Comparison of ENCODE assay signal across 9 mouse cellular contexts in the genomic region with DNA sequence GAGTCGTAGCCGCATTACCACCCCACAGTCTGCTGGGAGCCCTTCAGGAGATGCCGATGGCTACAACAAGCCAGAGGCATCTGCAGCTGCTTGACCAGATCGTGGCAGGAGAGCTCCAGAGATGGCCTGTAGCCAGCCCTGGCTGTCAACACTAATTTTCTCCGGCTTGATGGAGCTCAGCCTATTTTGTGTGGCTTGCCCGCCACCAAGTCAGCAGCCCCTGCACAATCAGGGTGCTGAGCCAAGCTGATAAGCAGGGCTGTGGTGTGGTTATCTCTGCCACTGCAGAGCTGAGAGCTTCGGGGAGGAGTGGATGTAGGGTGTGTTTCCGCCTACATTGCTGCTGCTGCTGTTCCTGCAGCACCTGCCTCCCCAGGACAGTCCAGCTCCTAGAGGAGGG.
DNase-seq lines count a peak whose midpoint lies in the region; ATAC-seq and TF ChIP-seq lines count a peak whose summit lies in the region.
"Had no signal": no experiment of that assay in that cellular context is flagged by ENCODE, and none has a peak within 500 bp of the region (broad histone marks: within the 10 kb centered on the region; RNA-seq: fewer than 3 reads in every experiment).

No protein-coding gene starts in this region.

- H3K9ac ChIP-seq in heart, embryonic 16.5 days (ENCODE audit: low read length) = no peak overlapping the region

- peak; percentile 41 for DNase-seq in kidney, postnatal 14 days
- no peak for DNase-seq in kidney, adult 18-20 months
- peak; percentile 10 for DNase-seq in c-Kit-positive CD71-positive TER-119-positive erythroid progenitor cells, embryonic 14.5 days (ENCODE audit: low spot score)
- no peak for DNase-seq in limb, embryonic 10.5 days (ENCODE audit: low spot score)
- DNase-seq in T-cell, adult 2 months (ENCODE audit: low spot score) = no peak
- DNase-seq in gastrocnemius, postnatal 4 days (ENCODE audit: low spot score in 2 of 2) = no peak
- DNase-seq: cerebellum, adult 11-12 months had no signal

- H3K27me3 ChIP-seq in heart, embryonic 16.5 days (ENCODE audit: control insufficient read depth, insufficient read depth, low read length) = peaks cover 25% of the 10 kb centered on the region
- no peaks in the 10 kb centered on the region for H3K27me3 ChIP-seq in limb, embryonic 10.5 days (ENCODE audit: low read depth, poor library complexity, severe bottlenecking)

- TF ChIP-seq CTCF in olfactory bulb, adult 2 months (IDR thresholded peaks at IDR 0.05; ENCODE audit: insufficient read depth, low read depth, low read length) = no peak

- no peak for TF ChIP-seq POLR2A in olfactory bulb, adult 2 months (IDR thresholded peaks at IDR 0.05; ENCODE audit: insufficient read depth, low read depth, low read length)

- H3K4me1 ChIP-seq in heart, embryonic 16.5 days (ENCODE audit: control insufficient read depth, insufficient read depth, low read length) = peaks cover 25% of the 10 kb centered on the region
- peaks cover 14% of the 10 kb centered on the region for H3K4me1 ChIP-seq in olfactory bulb, adult 2 months (ENCODE audit: control insufficient read depth, insufficient read depth, low read length)
- no peaks in the 10 kb centered on the region for H3K4me1 ChIP-seq in limb, embryonic 10.5 days

- peak overlapping the region; percentile 48 for H3K4me2 ChIP-seq in heart, embryonic 16.5 days (ENCODE audit: low read depth, low read length)

- no peak overlapping the region for H3K4me3 ChIP-seq in heart, embryonic 16.5 days (ENCODE audit: low read length)
- no peak overlapping the region for H3K4me3 ChIP-seq in olfactory bulb, adult 2 months (ENCODE audit: insufficient read depth, low read depth, low read length)
- H3K4me3 ChIP-seq in limb, embryonic 10.5 days = no peak overlapping the region

- no peaks in the 10 kb centered on the region for H3K36me3 ChIP-seq in heart, embryonic 16.5 days (ENCODE audit: control insufficient read depth, insufficient read depth)
- no peaks in the 10 kb centered on the region for H3K36me3 ChIP-seq in limb, embryonic 10.5 days

- no peaks in the 10 kb centered on the region for H3K9me3 ChIP-seq in heart, embryonic 16.5 days (replicated peaks; ENCODE audit: control insufficient read depth, low read length)
- no peaks in the 10 kb centered on the region for H3K9me3 ChIP-seq in limb, embryonic 10.5 days (replicated peaks)

- 0 out of 2 replicates have a peak overlapping the region, but pooled peaks have one; percentile 13 for H3K27ac ChIP-seq in heart, embryonic 16.5 days (ENCODE audit: low read length)
- H3K27ac ChIP-seq in olfactory bulb, adult 2 months (ENCODE audit: insufficient read depth, low read depth, low read length) = peak overlapping the region; percentile 70
- no peak overlapping the region for H3K27ac ChIP-seq in limb, embryonic 10.5 days

- WGBS in heart, embryonic 16.5 days = 17% methylated on average over 8 of the region's 8 CpGs
- 37% methylated on average over 8 of the region's 8 CpGs for WGBS in olfactory bulb, adult 2 months
- 76% methylated on average over 8 of the region's 8 CpGs for WGBS in limb, embryonic 10.5 days

- ATAC-seq in heart, embryonic 16.5 days (replicated peaks; ENCODE audit: extremely low read depth, insufficient read depth, low FRiP score) = peak; percentile 93

Comparison
In these comparisons a context has a peak if more than half of its experiments do, and no peak if none do; other contexts are left out.
1. DNase-seq: peak in kidney, postnatal 14 days (single experiment) and c-Kit-positive CD71-positive TER-119-positive erythroid progenitor cells, embryonic 14.5 days (single experiment); none in kidney, adult 18-20 months (single experiment), limb, embryonic 10.5 days (single experiment), T-cell, adult 2 months (single experiment) and gastrocnemius, postnatal 4 days (0 of 2).